ENCODE assay signal across 10 mouse cellular contexts in genomic region chrX:165362798-165363197, GRCm38 (mm10). TPM values are rescaled to one million over a fixed set of nuclear protein-coding genes. Genes with fewer than 3 reads are reported as not detected.
DNase-seq lines count a peak whose midpoint lies in the region; ATAC-seq lines count a peak whose summit lies in the region.
"Had no signal": no experiment of that assay in that cellular context is flagged by ENCODE, and none has a peak within 500 bp of the region (broad histone marks: within the 10 kb centered on the region; RNA-seq: fewer than 3 reads in every experiment).

No protein-coding gene starts in this region.

- H3K27ac ChIP-seq in hindbrain, embryonic 14.5 days = no peak overlapping the region
- no peak overlapping the region for H3K27ac ChIP-seq in hindbrain, embryonic 12.5 days
- H3K27ac ChIP-seq: embryonic facial prominence, embryonic 12.5 days had no signal

- H3K4me2 ChIP-seq in hindbrain, embryonic 14.5 days (replicated peaks) = no peak overlapping the region
- no peak overlapping the region for H3K4me2 ChIP-seq in hindbrain, embryonic 12.5 days (replicated peaks)
- H3K4me2 ChIP-seq: embryonic facial prominence, embryonic 12.5 days had no signal

- no peaks in the 10 kb centered on the region for H3K4me1 ChIP-seq in hindbrain, embryonic 14.5 days (replicated peaks; ENCODE audit: control insufficient read depth, insufficient read depth, low read length)
- no peaks in the 10 kb centered on the region for H3K4me1 ChIP-seq in hindbrain, embryonic 12.5 days
- H3K4me1 ChIP-seq: embryonic facial prominence, embryonic 12.5 days had no signal

- no peak overlapping the region for H3K4me3 ChIP-seq in hindbrain, embryonic 14.5 days (replicated peaks; ENCODE audit: low read length)
- H3K4me3 ChIP-seq in hindbrain, embryonic 12.5 days = no peak overlapping the region
- H3K4me3 ChIP-seq: embryonic facial prominence, embryonic 12.5 days had no signal

- H3K27me3 ChIP-seq in hindbrain, embryonic 14.5 days (ENCODE audit: control insufficient read depth, insufficient read depth, low read length) = no peaks in the 10 kb centered on the region
- no peaks in the 10 kb centered on the region for H3K27me3 ChIP-seq in hindbrain, embryonic 12.5 days
- H3K27me3 ChIP-seq: embryonic facial prominence, embryonic 12.5 days had no signal

- 60% methylated on average over 1 of the region's 1 CpGs for WGBS in hindbrain, embryonic 14.5 days
- WGBS in hindbrain, embryonic 12.5 days = 75% methylated on average over 1 of the region's 1 CpGs

- no peaks in the 10 kb centered on the region for H3K9me3 ChIP-seq in hindbrain, embryonic 14.5 days (ENCODE audit: control insufficient read depth, low read length)
- H3K9me3 ChIP-seq in hindbrain, embryonic 12.5 days (replicated peaks) = no peaks in the 10 kb centered on the region
- H3K9me3 ChIP-seq: embryonic facial prominence, embryonic 12.5 days had no signal

- H3K36me3 ChIP-seq in hindbrain, embryonic 14.5 days (replicated peaks; ENCODE audit: control insufficient read depth, insufficient read depth) = no peaks in the 10 kb centered on the region
- no peaks in the 10 kb centered on the region for H3K36me3 ChIP-seq in hindbrain, embryonic 12.5 days
- H3K36me3 ChIP-seq: embryonic facial prominence, embryonic 12.5 days had no signal

- no peak overlapping the region for H3K9ac ChIP-seq in hindbrain, embryonic 14.5 days
- H3K9ac ChIP-seq in hindbrain, embryonic 12.5 days = no peak overlapping the region
- H3K9ac ChIP-seq: embryonic facial prominence, embryonic 12.5 days had no signal

- DNase-seq in hindbrain, embryonic 14.5 days (ENCODE audit: low spot score) = peak; percentile 28
- peak; percentile 88 for DNase-seq in Muller cell, postnatal 12 days (ENCODE audit: inconsistent ontology term)
- peak; percentile 65 for DNase-seq in heart, postnatal 4 days
- DNase-seq in ovary, adult 18-20 months (ENCODE audit: low spot score) = peak; percentile 16
- no peak for DNase-seq in c-Kit-positive CD71-positive TER-119-positive erythroid progenitor cells, embryonic 14.5 days (ENCODE audit: low spot score)
- DNase-seq in thymus, adult 18-20 months = no peak

- peak; percentile 65; the same call in 1 of the 2 replicates for ATAC-seq in hindbrain, embryonic 14.5 days (ENCODE audit: low FRiP score)
- no peak for ATAC-seq in hindbrain, embryonic 12.5 days (ENCODE audit: low FRiP score)
- ATAC-seq in cerebellum, adult (ENCODE audit: insufficient number of reproducible peaks, low FRiP score, low TSS enrichment) = peak; percentile 49

RNA-seq across cellular contexts. Expression of gene Glra2, which starts 35.6 kb away (rescaled TPM):
- 11.6 and 12.4 TPM in 2 replicates for polyA plus RNA-seq in hindbrain, embryonic 14.5 days (2014; fragmentation: Nextera tagmentation; extraction: Ambion mirVana)
- polyA plus RNA-seq in hindbrain, embryonic 12.5 days (2016; fragmentation: Nextera tagmentation; extraction: Ambion mirVana) = 6.5 and 8.5 TPM in 2 replicates
- total RNA-seq in heart, postnatal 4 days (2021) = not detected
- polyA plus RNA-seq: intestine, embryonic 14.5 days had no signal

Comparison
In these comparisons a context has a peak if more than half of its experiments do, and no peak if none do; other contexts are left out.
1. DNase-seq: peak in hindbrain, embryonic 14.5 days (single experiment), Muller cell, postnatal 12 days (single experiment), heart, postnatal 4 days (single experiment) and ovary, adult 18-20 months (single experiment); none in c-Kit-positive CD71-positive TER-119-positive erythroid progenitor cells, embryonic 14.5 days (single experiment) and thymus, adult 18-20 months (0 of 2).